Mouse (Mus musculus) liver, adult 10 weeks (tissue): ENCODE measurements around the gene Bmper. TPM values are rescaled to one million over a fixed set of nuclear protein-coding genes. Genes with fewer than 3 reads are reported as not detected.

ENCODE experiments used
- polyA plus RNA-seq: library from polyadenylated mRNA; stranded (reverse); fragments of 350-450 nt; fragmentation: Illumina TruSeq; extraction: RNeasy Lipid Tissue Mini Kit (QIAGEN cat#74804); gene quantifications from one replicate; pipeline ENCODE4 v1.2.3, GENCODE M21; 2014; ENCODE audit warnings: low read depth, low replicate concordance

The Bmper gene
- polyA plus RNA-seq, result 0.64 TPM

GRCm38 (mm10) chr9:23222841-23223548 is at the start of gene Bmper:
Gene Bmper (plus strand): TSS chr9:23223076.

